Mouse (Mus musculus) layer of hippocampus, adult 11-12 months (tissue): ENCODE measurements around the gene Zic5.

Source experiments
- DNase-seq: peaks from one replicate; pipeline ENCODE4 v3.0.0; 2022; ENCODE audit warnings: low spot score

Zic5 gene

DNA sequence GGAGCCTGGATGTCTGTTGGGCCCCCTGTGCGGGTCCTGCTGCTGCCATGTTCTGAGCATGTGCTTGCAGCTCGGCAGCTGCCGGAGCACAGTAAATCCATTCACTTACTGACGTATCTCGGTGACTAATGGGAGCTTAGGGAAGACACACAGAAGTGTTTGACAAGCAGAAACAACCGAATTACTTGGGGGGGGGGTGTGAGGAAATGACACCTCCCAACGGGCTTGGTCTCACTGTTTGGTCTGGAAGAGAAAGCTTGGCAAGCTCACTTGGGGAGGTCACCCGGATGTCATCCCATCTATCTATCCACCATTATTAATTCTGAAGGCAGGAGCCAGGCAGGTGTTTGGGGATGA lies 38.3 kb downstream of the Zic5 start:
- no peak for DNase-seq

DNA sequence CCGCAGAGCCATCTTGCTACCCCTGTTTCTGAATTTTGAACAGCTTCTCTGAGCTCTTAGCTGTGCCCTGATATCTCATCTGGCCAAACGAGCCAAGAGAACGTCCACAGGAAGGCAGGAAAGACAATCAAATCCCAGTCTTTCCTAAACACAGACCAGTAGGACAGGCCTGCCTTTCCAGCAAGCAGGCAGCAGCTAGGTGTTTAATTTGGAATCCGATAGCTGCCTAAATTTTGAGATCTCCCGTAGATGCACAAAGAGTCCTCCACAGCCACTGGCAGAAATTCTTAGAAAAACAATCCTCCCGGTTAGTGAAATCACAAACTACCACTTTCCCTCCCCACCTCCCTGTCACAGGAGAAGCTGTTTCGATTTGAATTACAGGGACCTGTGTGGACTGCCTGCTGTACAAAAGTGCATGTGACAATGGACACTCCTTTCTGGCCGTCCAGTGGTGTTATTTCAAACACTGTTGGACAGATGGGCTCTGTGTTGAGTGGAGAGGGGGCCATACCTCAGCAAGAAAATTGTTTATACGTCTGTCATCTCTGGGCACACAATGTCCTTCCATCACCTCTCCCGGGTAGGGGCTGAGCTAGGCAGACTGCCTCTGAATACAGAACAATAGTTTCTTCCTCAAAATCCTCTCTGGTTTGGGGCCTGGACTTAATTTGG lies 38.8 kb downstream of the Zic5 start:
- DNase-seq, result no peak

DNA sequence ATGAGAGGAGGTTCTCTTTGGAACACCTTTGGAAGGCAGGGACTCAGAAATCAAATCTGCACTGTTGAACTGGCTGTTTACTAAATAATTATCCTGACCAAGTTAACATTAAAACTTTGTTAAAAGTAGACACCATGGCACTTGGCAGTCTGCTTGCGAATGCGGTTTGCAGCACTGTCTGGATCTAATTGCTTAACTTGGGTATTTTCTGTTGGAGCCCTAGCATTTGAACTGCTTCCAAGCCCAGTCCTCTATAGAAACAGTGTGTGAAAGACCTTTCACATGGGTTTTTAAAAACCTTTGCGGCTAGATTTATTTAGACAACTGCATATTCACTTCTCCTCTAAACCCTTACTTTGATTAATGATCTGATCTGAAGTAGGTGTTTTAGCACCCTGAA lies 41.0 kb downstream of the Zic5 start:
- no peak for DNase-seq

DNA sequence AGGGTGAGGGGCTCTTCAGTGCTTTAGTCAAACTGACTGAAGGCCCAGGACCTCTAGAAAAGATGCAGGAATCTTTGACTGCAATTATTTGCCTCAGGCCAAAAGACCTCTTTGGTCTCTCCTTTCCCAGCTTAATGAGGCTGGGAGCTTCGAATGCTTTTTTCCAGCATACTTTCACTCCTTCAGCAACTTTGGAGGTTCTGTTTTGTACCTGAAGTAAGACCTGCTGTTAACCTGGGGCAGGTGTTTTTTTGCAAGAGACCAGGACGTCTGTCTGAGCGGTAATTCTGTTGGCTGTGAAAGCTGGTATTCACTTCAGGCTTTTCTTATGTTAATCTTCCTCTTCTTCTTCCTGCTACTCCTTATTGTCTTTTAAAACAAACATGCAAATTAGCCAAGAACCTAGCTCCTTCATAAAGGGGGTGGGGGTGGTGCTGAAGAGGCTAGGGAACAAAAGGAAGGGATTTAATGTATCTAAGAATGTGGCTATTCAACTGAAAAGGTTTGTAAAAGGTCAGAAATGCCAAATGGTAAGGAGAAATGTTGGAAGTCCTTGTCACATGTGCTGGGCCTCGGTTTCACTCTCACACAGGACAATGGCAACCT lies 49.2 kb downstream of the Zic5 start:
- DNase-seq, result no peak

DNA sequence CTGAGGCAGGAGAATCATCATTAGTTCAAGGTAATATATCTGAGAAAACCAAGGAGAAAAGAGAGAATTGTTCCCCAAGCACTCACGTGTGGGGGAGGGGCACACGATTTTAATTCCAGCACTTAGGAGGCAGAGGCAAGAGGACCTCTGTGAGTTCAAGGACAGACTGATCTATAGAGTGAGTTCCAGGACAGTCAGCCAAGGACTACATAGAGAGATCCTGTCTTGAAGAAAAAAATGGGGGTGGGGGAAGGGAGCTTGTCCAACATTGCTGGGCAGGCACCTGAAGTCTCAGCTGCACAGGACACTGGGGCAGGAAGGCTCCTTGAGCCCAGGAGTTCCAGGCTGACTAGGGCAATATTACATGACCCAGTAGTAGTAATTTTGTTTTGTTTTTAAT lies 50.7 kb downstream of the Zic5 start:
- DNase-seq, result no peak

DNA sequence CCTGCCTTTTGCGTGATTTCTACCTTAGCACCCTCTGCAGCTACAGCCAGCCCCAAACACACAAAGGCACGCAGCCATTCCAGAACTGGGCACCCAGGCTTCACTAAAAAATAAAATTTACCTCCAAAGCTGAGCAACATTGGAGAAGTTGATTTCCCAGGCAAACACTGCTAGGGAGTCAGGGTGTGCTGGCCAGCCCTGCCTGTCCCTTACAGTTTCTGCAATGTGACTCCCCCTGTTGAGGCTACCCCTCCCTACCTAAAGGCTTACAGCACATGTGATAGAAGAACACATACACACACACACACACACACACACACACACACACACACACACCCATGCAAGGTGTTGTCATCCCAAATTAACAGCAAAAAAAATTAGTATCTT lies 51.9 kb downstream of the Zic5 start:
- DNase-seq, result no peak

DNA sequence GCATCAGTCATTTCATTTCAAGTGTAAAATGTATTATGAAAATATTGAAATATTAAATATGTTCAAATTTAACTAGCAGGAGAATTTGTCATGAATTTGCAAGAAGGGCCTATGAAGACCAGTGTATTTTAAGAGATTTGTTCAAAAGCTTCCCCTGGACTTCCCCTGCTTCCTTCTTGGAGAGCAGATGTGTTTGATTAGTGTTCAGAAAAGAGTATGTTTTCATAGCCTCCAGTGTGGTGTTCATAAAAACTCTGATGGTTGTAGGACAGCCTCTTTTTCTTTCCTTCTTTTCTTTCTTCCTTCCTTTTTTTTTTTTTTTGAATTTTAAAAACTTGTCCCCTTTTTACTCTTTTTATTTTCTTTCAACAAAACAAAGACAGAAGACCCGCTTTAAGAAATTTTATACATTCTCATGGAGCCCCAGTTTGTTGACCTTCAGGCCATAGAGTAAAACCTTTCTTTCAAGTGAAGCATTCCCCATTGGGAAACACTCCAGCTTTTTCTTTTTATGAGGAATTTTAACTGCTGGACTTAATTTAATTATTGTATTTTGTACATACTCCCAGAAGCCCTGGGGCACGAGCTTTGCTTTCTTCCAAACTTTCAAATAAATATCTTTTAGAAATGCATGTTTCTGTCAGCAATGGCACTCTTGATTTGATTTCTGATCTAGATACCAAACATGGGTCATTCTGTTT lies 52.5 kb downstream of the Zic5 start:
- no peak for DNase-seq
